Mouse (Mus musculus) cerebellum, adult (tissue): ENCODE measurements around the gene Edem3.

Experiments used
- ATAC-seq: cut with Nextera tagmentation; 2 replicates; pipeline ENCODE4 v1.9.2; 2017; ENCODE audit warnings: mild to moderate bottlenecking, moderate library complexity, mixed read lengths; ENCODE audit not compliant: insufficient number of reproducible peaks, low FRiP score, low TSS enrichment

Edem3 gene

GRCm38 (mm10) chr1:151754881-151755659 is at the start of gene Edem3:
Gene Edem3, plus strand, starts transcription at chr1:151755371.
- ATAC-seq, result peak; percentile 99

- ATAC-seq, result peak; percentile 70
Observed at GRCm38 (mm10) chr1:151705723-151706396, 49.3 kb upstream of the Edem3 start.

GRCm38 (mm10) chr1:151706397-151706752 is 48.8 kb upstream of the Edem3 start:
- no peak for ATAC-seq

GRCm38 (mm10) chr1:151708966-151709733 is 46.0 kb upstream of the Edem3 start:
- ATAC-seq, result no peak

GRCm38 (mm10) chr1:151709734-151710022 is 45.5 kb upstream of the Edem3 start:
- no peak for ATAC-seq

- ATAC-seq, result no peak
Observed at GRCm38 (mm10) chr1:151710424-151711055, 44.6 kb upstream of the Edem3 start.

GRCm38 (mm10) chr1:151711062-151711461 is 44.1 kb upstream of the Edem3 start:
- ATAC-seq, result no peak

GRCm38 (mm10) chr1:151712664-151713063 is 42.5 kb upstream of the Edem3 start:
- ATAC-seq, result no peak

GRCm38 (mm10) chr1:151713622-151714021 is 41.5 kb upstream of the Edem3 start:
- no peak for ATAC-seq

- no peak for ATAC-seq
Observed at GRCm38 (mm10) chr1:151716024-151716710, 39.0 kb upstream of the Edem3 start.

GRCm38 (mm10) chr1:151717624-151718023 is 37.5 kb upstream of the Edem3 start:
- ATAC-seq, result no peak

GRCm38 (mm10) chr1:151718575-151718974 is 36.6 kb upstream of the Edem3 start:
- ATAC-seq, result no peak

GRCm38 (mm10) chr1:151719911-151720310 is 35.3 kb upstream of the Edem3 start:
- no peak for ATAC-seq

- no peak for ATAC-seq
Observed at GRCm38 (mm10) chr1:151720566-151720965, 34.6 kb upstream of the Edem3 start.

- no peak; the same call in 1 of the 2 replicates for ATAC-seq
Observed at GRCm38 (mm10) chr1:151721357-151721983, 33.7 kb upstream of the Edem3 start.

GRCm38 (mm10) chr1:151723771-151724170 is 31.4 kb upstream of the Edem3 start:
- no peak for ATAC-seq

- ATAC-seq, result no peak
Observed at GRCm38 (mm10) chr1:151725590-151725989, 29.6 kb upstream of the Edem3 start.

GRCm38 (mm10) chr1:151726358-151726757 is 28.8 kb upstream of the Edem3 start:
- no peak for ATAC-seq

GRCm38 (mm10) chr1:151728141-151728540 is 27.0 kb upstream of the Edem3 start:
- ATAC-seq, result no peak

GRCm38 (mm10) chr1:151737146-151737545 is 18.0 kb upstream of the Edem3 start:
- ATAC-seq, result no peak
